Mouse (Mus musculus) stomach, postnatal 0 days (tissue): ENCODE measurements around the gene B3gnt2. TPM values are rescaled to one million over a fixed set of nuclear protein-coding genes. Genes with fewer than 3 reads are reported as not detected.

Experiments
- ATAC-seq: fragments of 200-750 bp; cut with Nextera tagmentation; 2 replicates; pipeline ENCODE4 v1.8.0; 2017; ENCODE audit not compliant: low FRiP score, low TSS enrichment
- DNase-seq: peaks from one replicate; pipeline ENCODE4 v3.0.0-alpha.2; 2016; ENCODE audit warnings: low spot score
- H3K27ac ChIP-seq: fragments of 300-500 bp; sonication (generic); replicated peaks from 2 replicates; pipeline ENCODE4 v1.5.1; 2014; ENCODE audit warnings: mild to moderate bottlenecking, control low read depth
- H3K27me3 ChIP-seq: fragments of 300-500 bp; sonication (generic); 2 replicates; pipeline ENCODE4 v1.6.1; 2014; ENCODE audit warnings: low read length; ENCODE audit not compliant: control insufficient read depth, insufficient read depth
- H3K36me3 ChIP-seq: fragments of 300-500 bp; sonication (generic); 2 replicates; pipeline ENCODE4 v1.6.1; 2014; ENCODE audit warnings: low read length, mixed read lengths; ENCODE audit not compliant: control insufficient read depth, insufficient read depth
- H3K4me1 ChIP-seq: fragments of 300-500 bp; sonication (generic); replicated peaks from 2 replicates; pipeline ENCODE4 v1.6.1; 2014; ENCODE audit warnings: antibody characterized with exemption; ENCODE audit not compliant: control insufficient read depth, insufficient read depth
- H3K4me2 ChIP-seq: fragments of 300-500 bp; sonication (generic); replicated peaks from 2 replicates; pipeline ENCODE4 v1.6.1; 2014; ENCODE audit warnings: low read depth, mild to moderate bottlenecking, control low read depth, moderate library complexity
- H3K4me3 ChIP-seq: fragments of 300-500 bp; sonication (generic); 2 replicates; pipeline ENCODE4 v1.5.1; 2014; ENCODE audit warnings: low read depth, low read length, control low read depth
- H3K9ac ChIP-seq: fragments of 300-500 bp; sonication (generic); 2 replicates; pipeline ENCODE4 v1.6.1; 2014; ENCODE audit warnings: mild to moderate bottlenecking, low read length, control low read depth, mixed read lengths
- H3K9me3 ChIP-seq: fragments of 300-500 bp; sonication (generic); 2 replicates; pipeline ENCODE4 v1.6.1; 2016; ENCODE audit warnings: low read length; ENCODE audit not compliant: control insufficient read depth
- CTCF ChIP-seq: IDR thresholded peaks from 2 replicates; pipeline ENCODE4 v1.5.1; 2016; ENCODE audit warnings: antibody characterized with exemption, low read depth, mild to moderate bottlenecking, moderate library complexity
- EP300 ChIP-seq: optimal IDR thresholded peaks from 2 replicates; pipeline ENCODE3; 2016; ENCODE audit warnings: antibody characterized with exemption
- WGBS: fragments of 180-500 bp; shearing (Covaris S2); extraction: QIAGEN DNeasy Blood & Tissue Kit; methylation state at CpG from one replicate; pipeline ENCODE4 v1.1.7; 2014; 5-methylcytosine and 5-hydroxymethylcytosine counted together
- polyA plus RNA-seq: library from polyadenylated mRNA; unstranded; fragments of >200 nt; fragmentation: Nextera tagmentation; extraction: Ambion mirVana; gene quantifications from 2 replicates; pipeline ENCODE4 v1.2.1, GENCODE M21; 2015

B3gnt2 gene
- polyA plus RNA-seq, 1 experiment from 2014 or later: 18.4 TPM

DNA sequence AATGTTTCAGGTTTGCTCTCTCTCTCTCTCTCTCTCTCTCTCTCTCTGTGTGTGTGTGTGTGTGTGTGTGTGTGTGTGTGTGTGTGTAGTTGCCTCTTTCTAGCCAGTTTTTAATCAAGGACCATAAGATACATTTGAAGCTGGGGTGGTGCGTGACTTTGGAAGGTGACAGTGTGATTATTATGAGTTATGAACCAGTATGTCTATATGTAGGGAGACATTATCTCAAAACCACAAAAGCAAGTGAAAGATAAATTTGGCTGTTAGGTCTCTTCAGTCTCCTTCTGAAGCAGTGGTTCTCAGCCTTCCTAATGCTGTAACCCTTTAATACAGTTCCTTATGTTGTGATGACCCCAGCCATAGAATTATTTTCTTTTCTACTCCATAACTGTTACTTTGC is 24.6 kb upstream of the B3gnt2 start:
- 95% methylated on average over 1 of the region's 1 CpGs for WGBS
- ATAC-seq: no peak
- Histone ChIP-seq H3K4me2 (no peak overlapping the region), H3K27me3 (no peaks in the 10 kb centered on the region), H3K4me3 (no peak overlapping the region), H3K36me3 (no peaks in the 10 kb centered on the region), H3K9ac (no peak overlapping the region), H3K4me1 (no peaks in the 10 kb centered on the region), H3K9me3 (no peaks in the 10 kb centered on the region), H3K27ac (no peak overlapping the region)
- no peak for DNase-seq
- TF ChIP-seq CTCF (no peak), EP300 (no peak)

DNA sequence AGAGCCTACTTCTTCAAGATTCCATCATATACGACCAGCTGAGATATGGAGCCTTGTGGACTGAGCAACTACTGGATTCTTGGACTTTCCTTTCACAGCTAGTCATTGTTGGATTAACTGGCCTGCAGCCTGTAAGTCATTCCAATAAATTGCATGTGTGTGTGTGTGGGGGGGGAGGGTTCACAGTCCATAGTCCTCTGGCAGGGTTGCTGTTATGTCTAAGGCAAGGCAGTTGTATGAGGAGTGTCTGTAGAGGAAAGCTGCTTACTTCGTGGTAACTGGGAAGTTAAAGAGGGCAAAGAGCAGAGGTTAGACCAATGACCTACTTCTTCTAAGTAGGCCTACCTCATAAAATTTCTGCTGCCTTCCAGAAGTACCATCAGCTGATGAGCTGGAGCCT is 22.9 kb upstream of the B3gnt2 start:
- TF ChIP-seq CTCF (no peak), EP300 (no peak)
- Histone ChIP-seq H3K4me2 (no peak overlapping the region), H3K4me1 (no peaks in the 10 kb centered on the region), H3K9ac (no peak overlapping the region), H3K9me3 (no peaks in the 10 kb centered on the region), H3K36me3 (no peaks in the 10 kb centered on the region), H3K4me3 (no peak overlapping the region), H3K27ac (no peak overlapping the region), H3K27me3 (no peaks in the 10 kb centered on the region)
- WGBS: 84% methylated on average over 2 of the region's 2 CpGs
- peak; percentile 59; the same call in 1 of the 2 replicates for ATAC-seq
- peak; percentile 42 for DNase-seq

DNA sequence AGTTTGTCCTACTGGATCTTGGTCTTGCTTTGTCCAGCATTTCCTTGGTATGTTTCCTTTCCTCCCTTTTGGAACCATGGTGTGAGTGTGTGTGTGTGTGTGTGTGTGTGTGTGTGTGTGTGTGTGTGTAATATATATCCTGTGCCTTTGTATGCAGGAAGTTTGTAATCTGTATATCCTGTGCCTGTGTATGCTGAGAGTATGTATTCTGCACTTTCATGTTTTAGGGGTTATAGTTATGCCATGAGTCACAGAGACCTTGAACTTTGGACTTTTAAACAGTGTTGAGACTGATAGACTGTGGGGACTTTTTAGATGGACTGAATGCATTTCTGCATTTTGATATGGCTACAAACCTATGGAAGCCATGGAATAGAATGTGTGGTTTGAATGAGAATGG is 22.2 kb upstream of the B3gnt2 start:
- no peak overlapping the region for H3K27ac ChIP-seq
- no peaks in the 10 kb centered on the region for H3K4me1 ChIP-seq
- H3K36me3 ChIP-seq: no peaks in the 10 kb centered on the region
- no peak overlapping the region for H3K4me2 ChIP-seq
- DNase-seq: no peak
- TF ChIP-seq EP300 (no peak), CTCF (no peak)
- no peaks in the 10 kb centered on the region for H3K9me3 ChIP-seq
- 0 out of 2 replicates have a peak, but pooled peaks have one; percentile 18 for ATAC-seq
- no peak overlapping the region for H3K4me3 ChIP-seq
- no peak overlapping the region for H3K9ac ChIP-seq
- no peaks in the 10 kb centered on the region for H3K27me3 ChIP-seq

DNA sequence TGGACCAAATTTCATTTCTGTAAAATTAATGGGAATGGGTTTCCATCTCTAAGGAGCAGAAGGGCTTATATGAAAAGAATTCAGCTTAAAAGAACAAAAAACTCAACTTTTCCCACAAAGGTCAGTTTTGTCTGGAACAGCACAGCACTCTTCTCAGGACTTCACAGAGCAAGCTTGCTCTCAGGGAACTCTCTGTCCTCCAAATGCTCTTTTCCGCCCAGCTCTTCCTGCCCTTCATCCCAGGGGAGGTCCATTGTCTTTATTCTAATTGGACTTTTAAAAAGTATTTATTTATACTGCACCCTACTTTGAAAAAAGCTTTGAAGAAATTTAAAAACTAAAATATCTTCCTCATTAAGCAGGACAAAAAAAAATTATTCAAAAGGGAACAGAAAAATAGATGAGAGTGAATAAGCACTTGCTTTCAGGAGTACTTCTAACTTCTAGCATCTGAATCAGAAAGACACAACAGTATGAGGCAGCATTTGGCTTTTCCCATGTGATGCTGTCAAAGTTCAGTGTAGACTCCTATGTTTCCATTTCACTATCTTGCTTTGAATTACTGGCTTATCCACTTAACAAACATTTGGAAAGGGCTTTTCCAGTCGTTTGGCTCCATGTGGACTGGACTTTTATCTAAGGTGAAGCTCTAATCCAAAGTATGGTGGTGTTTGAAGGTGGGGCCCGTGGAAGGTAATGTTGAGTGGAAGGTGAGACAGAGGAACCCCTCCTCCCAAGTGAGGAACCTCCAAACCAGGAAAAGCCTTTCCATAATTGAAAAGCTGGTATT is 19.8 kb upstream of the B3gnt2 start:
- ATAC-seq: peak; percentile 51
- Histone ChIP-seq H3K36me3 (no peaks in the 10 kb centered on the region), H3K27me3 (no peaks in the 10 kb centered on the region), H3K4me1 (no peaks in the 10 kb centered on the region), H3K27ac (no peak overlapping the region), H3K9ac (no peak overlapping the region), H3K4me3 (no peak overlapping the region), H3K4me2 (no peak overlapping the region), H3K9me3 (no peaks in the 10 kb centered on the region)
- WGBS: 49% methylated on average over 3 of the region's 3 CpGs
- TF ChIP-seq EP300 (no peak), CTCF (no peak)
- peak; percentile 29 for DNase-seq

DNA sequence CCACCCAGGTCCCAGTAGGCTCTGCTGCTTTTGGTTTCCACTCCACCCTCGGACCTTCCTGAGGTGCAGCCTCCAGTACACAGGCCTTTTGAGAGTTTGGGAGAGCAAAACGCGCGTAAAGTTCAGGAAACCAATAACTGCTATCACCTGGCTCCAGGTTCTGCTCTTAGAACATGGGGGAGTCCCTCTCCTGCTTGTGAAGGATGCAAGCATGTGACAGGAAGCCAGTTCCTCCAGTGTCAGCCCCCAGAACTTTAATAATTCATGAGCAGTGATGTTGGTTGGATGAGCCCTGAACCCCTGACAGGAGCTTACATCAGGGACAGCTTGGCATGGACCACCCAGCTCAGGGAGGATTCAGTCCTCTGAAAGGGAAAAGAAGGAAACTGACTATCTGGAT is 18.9 kb upstream of the B3gnt2 start:
- H3K9me3 ChIP-seq: no peaks in the 10 kb centered on the region
- H3K36me3 ChIP-seq: no peaks in the 10 kb centered on the region
- H3K27me3 ChIP-seq: no peaks in the 10 kb centered on the region
- no peaks in the 10 kb centered on the region for H3K4me1 ChIP-seq
- ATAC-seq (no peak), DNase-seq (no peak)
- 82% methylated on average over 4 of the region's 4 CpGs for WGBS
- no peak overlapping the region for H3K4me2 ChIP-seq
- H3K4me3 ChIP-seq: no peak overlapping the region
- no peak overlapping the region for H3K9ac ChIP-seq
- H3K27ac ChIP-seq: no peak overlapping the region
- TF ChIP-seq EP300 (no peak), CTCF (no peak)

DNA sequence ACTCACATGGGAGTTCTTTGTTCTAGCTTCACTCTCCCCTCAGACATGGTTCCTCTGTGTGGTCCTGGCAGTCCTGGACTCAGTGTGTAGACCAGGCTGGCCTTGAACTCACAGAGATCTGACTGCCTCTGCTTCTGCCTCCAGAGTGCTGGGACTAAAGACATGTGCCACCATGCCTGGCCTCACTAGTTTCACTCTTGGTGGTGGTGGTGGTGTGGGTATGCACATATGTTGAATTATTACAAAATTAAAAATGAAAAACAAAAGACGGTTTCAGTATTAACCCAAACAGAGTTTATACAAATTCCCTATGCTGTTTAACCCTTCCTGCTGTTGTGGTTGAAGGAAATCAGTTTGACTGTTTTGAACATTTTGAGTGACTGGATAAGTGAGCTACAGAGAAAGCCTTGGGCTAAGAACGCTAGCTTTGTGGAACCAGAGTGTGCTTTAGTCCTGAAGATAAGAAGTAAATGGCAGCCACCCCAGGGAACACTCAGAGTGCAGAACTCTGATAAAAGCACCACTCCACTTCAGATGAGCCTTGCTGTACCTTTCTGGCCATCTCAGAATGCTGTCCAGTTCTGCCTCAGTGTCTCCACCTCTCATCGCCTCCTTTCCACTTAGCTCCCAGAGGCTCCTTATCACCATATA is 16.0 kb upstream of the B3gnt2 start:
- Histone ChIP-seq H3K9ac (no peak overlapping the region), H3K4me1 (no peaks in the 10 kb centered on the region), H3K4me3 (no peak overlapping the region), H3K27me3 (no peaks in the 10 kb centered on the region), H3K36me3 (no peaks in the 10 kb centered on the region), H3K27ac (no peak overlapping the region), H3K4me2 (no peak overlapping the region), H3K9me3 (no peaks in the 10 kb centered on the region)
- 82% methylated on average over 3 of the region's 3 CpGs for WGBS
- no peak for DNase-seq
- ATAC-seq: no peak
- TF ChIP-seq EP300 (no peak), CTCF (no peak)
